Mouse (Mus musculus): Measurements from ENCODE around the gene Cntn5.

Gene Cntn5

DNA sequence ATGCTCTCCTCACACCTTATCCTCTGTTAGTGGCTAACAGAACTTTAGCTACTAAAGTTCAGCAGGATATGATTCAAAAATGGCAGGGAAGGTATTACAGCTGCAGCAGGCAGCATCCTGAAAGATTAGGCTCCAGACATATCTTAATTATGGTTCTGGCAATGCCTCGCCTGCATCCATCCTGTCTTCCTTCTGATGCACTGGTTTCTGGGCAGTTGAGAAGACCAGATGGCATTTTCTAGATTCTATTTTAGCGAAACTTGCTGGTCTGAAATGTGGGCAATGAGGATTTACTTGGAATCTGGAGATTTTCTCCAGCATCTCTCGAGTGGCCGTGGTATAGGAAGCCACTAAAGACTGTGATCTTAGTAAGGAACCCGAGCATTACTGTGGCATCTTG lies 1230.0 kb downstream of the Cntn5 start:
- DNase-seq (ENCODE audit: low spot score), result no peak

DNA sequence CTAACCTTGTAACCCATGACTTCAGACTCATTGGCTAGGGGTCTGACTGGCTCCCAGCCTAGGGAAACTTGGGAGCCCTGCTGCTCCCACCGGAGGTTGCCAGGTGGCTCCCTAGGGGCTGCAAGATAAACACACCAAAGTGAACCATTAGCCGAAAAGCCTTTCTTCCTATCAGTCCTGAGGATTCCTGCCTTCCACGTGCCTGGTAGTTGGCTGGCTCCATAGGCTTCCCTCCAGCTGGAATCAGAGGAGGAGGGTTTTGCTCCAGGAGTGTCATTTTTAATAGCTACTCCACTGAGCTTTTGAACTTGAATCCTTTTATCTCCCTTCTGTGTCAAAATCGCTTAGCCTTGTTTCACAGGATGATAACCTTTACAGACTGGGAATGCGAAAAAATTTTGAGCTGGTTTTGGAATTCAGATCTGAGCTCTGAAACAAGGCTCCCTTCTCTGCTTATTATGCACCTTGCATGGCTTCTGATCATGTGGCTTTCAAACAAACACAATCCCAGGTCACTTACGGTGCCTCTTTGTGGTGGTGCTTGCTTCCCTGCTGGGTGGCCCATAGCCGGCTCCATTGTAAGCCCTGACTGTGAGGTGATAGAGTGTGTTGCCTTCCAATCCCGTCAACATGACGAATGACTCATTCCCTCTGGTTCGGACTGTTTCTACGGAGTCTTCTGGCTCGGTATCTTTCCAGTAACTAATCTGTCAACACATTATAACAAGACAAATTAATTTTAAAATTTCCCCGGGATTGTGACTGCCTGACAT lies 1231.1 kb downstream of the Cntn5 start:
- no peak for DNase-seq (ENCODE audit: low spot score)

DNA sequence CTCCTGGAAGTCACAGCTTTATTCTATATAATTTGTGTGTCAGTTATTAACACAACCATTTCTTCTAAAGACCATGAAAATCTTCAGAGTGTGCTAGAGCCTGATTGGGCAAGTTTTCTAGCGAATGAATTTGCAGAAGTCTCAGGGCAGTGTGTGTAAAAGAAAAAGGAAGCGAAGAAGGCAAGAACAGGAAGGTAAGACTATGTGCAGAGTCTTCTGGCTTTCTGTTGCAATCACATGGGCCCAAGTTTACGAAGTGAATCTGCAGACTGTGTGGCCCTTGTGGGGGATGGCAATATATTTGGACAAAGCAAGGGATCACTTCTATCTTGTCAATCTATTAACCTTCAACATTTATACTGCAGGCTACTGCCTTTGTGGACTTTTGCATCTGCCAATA lies 1251.1 kb downstream of the Cntn5 start:
- no peak for DNase-seq (ENCODE audit: low spot score)

DNA sequence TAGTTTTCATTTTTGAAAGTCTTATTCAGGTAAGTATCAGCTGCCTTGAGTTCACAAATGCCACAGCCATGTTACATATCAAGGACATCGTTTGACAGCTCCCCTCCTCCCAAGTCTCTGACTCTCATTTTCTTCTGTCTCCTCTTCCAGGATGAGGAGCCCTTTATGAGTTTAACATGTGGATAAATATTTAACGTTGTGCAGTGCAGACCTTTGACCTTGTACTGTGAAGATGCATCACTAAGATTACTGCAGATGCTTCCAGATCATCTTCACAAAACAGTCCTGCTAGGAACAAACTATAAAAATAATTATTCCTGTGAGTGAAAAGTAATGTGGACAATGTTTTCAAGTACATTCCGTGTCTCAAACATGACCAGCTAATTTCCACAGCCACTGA lies 1257.2 kb downstream of the Cntn5 start:
- no peak for DNase-seq (ENCODE audit: low spot score)

DNA sequence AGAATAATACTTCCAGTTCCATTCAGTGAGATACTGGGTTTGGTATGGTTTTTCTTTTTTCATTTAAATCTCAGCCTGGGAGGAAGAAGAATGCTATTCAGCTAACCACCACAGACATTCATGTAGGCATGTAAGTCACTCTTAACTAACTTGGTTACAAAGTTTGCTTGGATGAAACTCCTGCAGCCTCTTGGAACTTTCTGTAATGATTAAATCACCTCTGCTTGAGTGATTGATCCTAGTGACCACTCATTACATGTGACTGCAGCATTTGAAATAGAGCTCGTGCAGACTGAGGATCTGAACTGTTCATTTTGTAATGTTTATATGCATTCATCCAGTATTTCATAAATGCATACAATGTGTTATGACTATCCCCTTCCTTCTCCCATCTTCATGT lies 1258.3 kb downstream of the Cntn5 start:
- no peak for DNase-seq (ENCODE audit: low spot score)
